Mouse (Mus musculus) stomach, embryonic 14.5 days (tissue): ENCODE results near the gene Gab2. TPM values are rescaled to one million over a fixed set of nuclear protein-coding genes. Genes with fewer than 3 reads are reported as not detected.
"Not testable (repeated sequence)": the region's sequence is repeated elsewhere in the genome, so short reads cannot be mapped to it uniquely, and the experiment has no call there.

Source experiments
- ATAC-seq: fragments of 200-750 bp; cut with Nextera tagmentation; 2 replicates; pipeline ENCODE4 v1.8.0; 2017; ENCODE audit warnings: low read depth, moderate TSS enrichment; ENCODE audit not compliant: insufficient number of reproducible peaks, insufficient read depth, low FRiP score
- H3K27ac ChIP-seq: fragments of 300-500 bp; sonication (generic); 2 replicates; pipeline ENCODE4 v1.5.1; 2014; ENCODE audit warnings: mild to moderate bottlenecking, low read length, moderate library complexity, mixed read lengths
- H3K27me3 ChIP-seq: fragments of 300-500 bp; sonication (generic); 2 replicates; pipeline ENCODE4 v1.6.1; 2014; ENCODE audit warnings: low read length, control low read depth, mixed read lengths; ENCODE audit not compliant: control insufficient read depth, insufficient read depth
- H3K36me3 ChIP-seq: fragments of 300-500 bp; sonication (generic); 2 replicates; pipeline ENCODE4 v1.6.1; 2014; ENCODE audit warnings: mild to moderate bottlenecking, control low read depth, low read length, moderate library complexity, mixed read lengths; ENCODE audit not compliant: control insufficient read depth, insufficient read depth
- H3K4me1 ChIP-seq: fragments of 300-500 bp; sonication (generic); 2 replicates; pipeline ENCODE4 v1.6.1; 2014; ENCODE audit warnings: low read length, control low read depth, mixed read lengths; ENCODE audit not compliant: control insufficient read depth, insufficient read depth
- H3K4me2 ChIP-seq: fragments of 300-500 bp; sonication (generic); replicated peaks from 2 replicates; pipeline ENCODE4 v1.6.1; 2014; ENCODE audit warnings: low read depth, low read length, control low read depth
- H3K4me3 ChIP-seq: fragments of 300-500 bp; sonication (generic); 2 replicates; pipeline ENCODE4 v1.5.1; 2014; ENCODE audit warnings: low read depth, low read length, control low read depth
- H3K9ac ChIP-seq: fragments of 300-500 bp; sonication (generic); replicated peaks from 2 replicates; pipeline ENCODE4 v1.6.1; 2014; ENCODE audit warnings: low read depth, mild to moderate bottlenecking, control low read depth, low read length, moderate library complexity, mixed read lengths
- H3K9me3 ChIP-seq: fragments of 300-500 bp; sonication (generic); 2 replicates; pipeline ENCODE4 v1.6.1; 2016; ENCODE audit warnings: low read depth, low read length, control low read depth; ENCODE audit not compliant: control insufficient read depth
- WGBS: fragments of 180-500 bp; shearing (Covaris S2); extraction: QIAGEN DNeasy Blood & Tissue Kit; methylation state at CpG from one replicate; pipeline ENCODE4 v1.1.7; 2014; 5-methylcytosine and 5-hydroxymethylcytosine counted together
- polyA plus RNA-seq: library from polyadenylated mRNA; unstranded; fragments of >200 nt; fragmentation: Nextera tagmentation; extraction: Ambion mirVana; gene quantifications from 2 replicates; pipeline ENCODE4 v1.2.1, GENCODE M21; 2014

Gab2 gene
- polyA plus RNA-seq, 1 experiment from 2014 or later, result 9.7 TPM

DNA sequence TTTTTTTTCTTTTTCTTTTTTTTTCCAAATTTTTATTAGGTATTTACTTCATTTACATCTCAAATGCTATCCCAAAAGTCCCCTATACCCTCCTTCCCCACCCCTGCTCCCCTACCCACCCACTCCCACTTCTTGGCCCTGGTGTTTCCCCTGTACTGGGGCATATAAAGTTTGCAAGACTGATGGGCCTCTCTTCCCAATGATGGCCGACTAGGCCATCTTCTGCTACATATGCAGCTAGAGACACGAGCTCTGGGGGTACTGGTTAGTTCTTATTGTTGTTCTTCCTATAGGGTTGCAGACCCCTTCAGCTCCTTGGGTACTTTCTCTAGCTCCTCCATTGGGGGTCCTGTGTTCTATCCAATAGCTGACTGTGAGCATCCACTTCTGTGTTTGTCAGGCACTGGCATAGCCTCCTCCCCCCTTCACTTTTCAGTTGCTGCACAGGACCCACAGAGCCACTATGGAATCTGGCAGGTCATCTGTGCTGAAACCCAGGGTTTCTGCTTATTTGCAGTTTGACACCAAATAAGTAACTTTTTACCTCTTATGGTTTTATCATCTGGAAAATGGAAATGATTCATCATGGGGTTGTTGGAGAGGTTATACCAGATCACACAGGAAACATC lies 164.7 kb downstream of the Gab2 start:
- H3K27me3 ChIP-seq, H3K9ac ChIP-seq, H3K4me1 ChIP-seq, H3K4me3 ChIP-seq, H3K36me3 ChIP-seq, H3K9me3 ChIP-seq, ATAC-seq, H3K4me2 ChIP-seq, H3K27ac ChIP-seq: not testable (repeated sequence)
- WGBS, result 74% methylated on average over 2 of the region's 2 CpGs

DNA sequence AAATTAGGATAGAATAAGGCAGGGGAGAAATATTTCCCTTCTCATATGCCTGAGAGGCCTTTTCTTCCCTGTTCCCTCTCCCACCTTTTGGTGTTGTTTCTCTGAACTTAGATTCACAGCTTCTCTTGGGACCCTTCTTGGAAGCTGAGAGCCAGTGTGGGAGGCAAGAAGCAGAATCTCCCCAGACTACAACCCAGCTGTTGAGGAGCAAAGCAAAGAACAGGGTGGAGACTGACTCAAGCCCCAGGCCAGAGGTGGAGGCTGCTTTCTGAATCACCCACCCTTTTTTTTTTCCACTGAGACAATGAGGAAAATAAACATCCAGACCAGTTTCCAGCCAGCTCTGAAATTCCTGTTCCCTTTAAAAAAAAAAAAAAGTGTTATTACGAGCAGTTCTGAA lies 166.3 kb downstream of the Gab2 start:
- Histone ChIP-seq H3K27ac (no peak overlapping the region), H3K4me3 (no peak overlapping the region)

DNA sequence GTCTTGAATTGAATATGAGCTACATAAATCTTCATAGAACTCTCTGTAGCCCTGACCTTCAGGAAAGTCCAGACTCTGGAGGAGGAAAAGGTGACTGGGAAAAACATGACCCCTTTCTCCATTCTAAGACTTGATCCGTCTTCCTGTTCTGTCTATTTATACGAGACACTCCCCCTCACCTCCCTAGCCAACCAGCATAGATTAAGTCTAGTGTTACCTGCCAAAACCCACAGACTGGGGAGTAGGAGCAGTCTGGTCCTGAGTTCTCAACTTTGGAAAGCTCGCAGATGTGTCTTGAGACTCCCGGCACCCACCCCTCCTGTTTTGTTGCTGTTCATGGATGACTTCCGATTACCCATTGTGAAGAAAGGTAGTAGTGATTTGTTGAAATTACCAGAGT lies 166.8 kb downstream of the Gab2 start:
- ATAC-seq, result no peak
- Histone ChIP-seq H3K27me3 (no peaks in the 10 kb centered on the region), H3K36me3 (no peaks in the 10 kb centered on the region), H3K9me3 (no peaks in the 10 kb centered on the region), H3K4me1 (peaks cover 5% of the 10 kb centered on the region; the same call in 1 of the 2 replicates), H3K4me3 (no peak overlapping the region), H3K4me2 (no peak overlapping the region), H3K9ac (no peak overlapping the region), H3K27ac (no peak overlapping the region)
- WGBS, result 57% methylated on average over 5 of the region's 5 CpGs

More for the DNA sequence above, 166.3 kb downstream of the Gab2 start:
- Histone ChIP-seq H3K4me2 (no peak overlapping the region), H3K27me3 (no peaks in the 10 kb centered on the region), H3K4me1 (peaks cover 5% of the 10 kb centered on the region; the same call in 1 of the 2 replicates), H3K9me3 (no peaks in the 10 kb centered on the region), H3K36me3 (no peaks in the 10 kb centered on the region), H3K9ac (no peak overlapping the region)
- 42% methylated on average over 1 of the region's 1 CpGs for WGBS
- no peak for ATAC-seq

DNA sequence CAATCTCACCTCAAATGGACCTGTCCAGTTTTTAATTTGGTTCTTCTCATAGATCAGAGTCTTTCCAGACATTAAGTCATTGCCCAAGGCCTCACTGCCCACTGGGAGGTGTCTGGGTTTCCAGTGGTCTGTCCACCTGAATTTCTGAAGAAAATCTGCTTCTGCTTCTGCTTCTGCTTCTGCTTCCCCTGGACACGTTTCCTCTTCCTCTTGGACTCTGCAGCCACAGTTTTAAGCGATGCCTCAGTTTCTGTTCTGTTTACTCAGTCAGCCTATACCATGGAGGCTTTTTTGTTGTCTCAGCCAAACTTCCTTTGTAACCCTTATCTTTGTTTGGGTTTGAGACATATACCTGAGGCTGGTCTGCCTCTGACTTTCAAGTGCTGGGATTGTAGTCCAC lies 170.3 kb downstream of the Gab2 start:
- no peaks in the 10 kb centered on the region for H3K27me3 ChIP-seq
- no peaks in the 10 kb centered on the region for H3K9me3 ChIP-seq
- H3K27ac ChIP-seq, result no peak overlapping the region
- H3K4me1 ChIP-seq, result peaks cover 5% of the 10 kb centered on the region; the same call in 1 of the 2 replicates
- no peak overlapping the region for H3K4me3 ChIP-seq
- H3K9ac ChIP-seq, result no peak overlapping the region
- no peak for ATAC-seq
- H3K36me3 ChIP-seq, result no peaks in the 10 kb centered on the region
- WGBS, result 54% methylated on average over 2 of the region's 2 CpGs
- no peak overlapping the region for H3K4me2 ChIP-seq

DNA sequence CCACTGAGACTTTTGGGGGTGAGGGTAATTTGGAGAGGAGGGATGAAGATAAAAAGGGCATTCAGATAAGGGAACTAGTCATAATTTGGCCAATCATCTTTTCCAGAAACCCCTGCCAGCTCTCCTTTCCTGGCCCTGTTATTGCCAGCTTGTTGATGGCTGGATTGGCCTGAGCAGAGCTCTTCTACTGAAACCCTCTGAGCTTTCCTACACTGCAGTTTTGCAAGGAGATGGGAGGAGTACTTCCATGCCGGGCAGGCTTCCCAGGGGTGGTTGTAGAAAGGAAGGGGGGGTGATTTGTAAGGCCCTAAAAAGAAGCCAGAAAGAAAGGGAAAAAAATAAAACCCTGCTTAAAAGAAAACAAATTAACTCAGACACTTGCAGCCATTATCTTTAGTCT lies 181.2 kb downstream of the Gab2 start:
- H3K36me3 ChIP-seq, result no peaks in the 10 kb centered on the region
- no peak overlapping the region for H3K4me3 ChIP-seq
- no peak for ATAC-seq
- no peak overlapping the region for H3K9ac ChIP-seq
- no peaks in the 10 kb centered on the region for H3K4me1 ChIP-seq
- 50% methylated on average over 1 of the region's 1 CpGs for WGBS
- no peaks in the 10 kb centered on the region for H3K9me3 ChIP-seq
- no peaks in the 10 kb centered on the region for H3K27me3 ChIP-seq
- H3K27ac ChIP-seq, result no peak overlapping the region
- no peak overlapping the region for H3K4me2 ChIP-seq

DNA sequence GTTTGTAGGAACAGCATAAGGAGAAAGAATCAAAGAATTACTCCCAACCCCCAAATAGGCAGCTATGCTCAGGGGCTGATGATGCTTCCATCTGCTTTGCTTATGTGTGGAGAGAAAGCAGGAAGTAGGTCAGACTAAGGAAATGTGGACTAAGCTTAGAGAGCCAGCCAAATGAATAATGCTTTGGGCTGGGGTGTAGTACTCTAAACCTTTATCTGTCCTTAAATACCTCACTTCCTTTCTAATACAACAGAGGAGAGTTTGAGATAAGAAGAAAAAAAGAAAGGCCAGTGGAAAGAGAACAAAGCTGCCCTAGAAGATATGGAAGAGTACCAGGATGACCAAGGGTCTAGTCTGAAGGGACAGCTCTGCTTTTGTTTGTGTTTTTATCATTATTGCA lies 189.0 kb downstream of the Gab2 start:
- H3K27ac ChIP-seq, result no peak overlapping the region
- no peak overlapping the region for H3K4me3 ChIP-seq
- no peak overlapping the region for H3K4me2 ChIP-seq
- H3K9ac ChIP-seq, result no peak overlapping the region
- H3K4me1 ChIP-seq, result no peaks in the 10 kb centered on the region
- no peaks in the 10 kb centered on the region for H3K9me3 ChIP-seq
- H3K27me3 ChIP-seq, result no peaks in the 10 kb centered on the region
- no peak for ATAC-seq
- H3K36me3 ChIP-seq, result peaks cover 3% of the 10 kb centered on the region; the same call in 1 of the 2 replicates

DNA sequence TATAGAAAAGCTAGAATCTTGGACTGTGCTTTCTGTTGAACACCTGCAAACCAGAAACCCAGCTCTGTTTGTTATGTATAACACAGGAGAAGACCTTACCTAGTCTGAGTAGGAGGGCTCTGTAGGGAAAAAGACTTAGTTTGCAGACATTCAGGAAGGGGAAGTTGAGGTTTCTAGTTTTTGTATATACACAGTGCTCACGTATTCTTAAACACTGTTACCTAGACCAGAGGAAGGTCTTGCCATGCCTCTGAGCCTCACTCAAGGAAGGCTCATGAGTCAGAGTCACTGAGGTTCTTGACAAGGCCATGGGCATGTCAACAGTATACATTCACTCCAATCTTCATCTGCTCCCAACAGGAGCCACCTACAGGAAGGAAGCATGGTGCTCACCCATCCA lies 189.7 kb downstream of the Gab2 start:
- H3K4me3 ChIP-seq, result no peak overlapping the region
- 87% methylated on average over 1 of the region's 1 CpGs for WGBS
- peaks cover 3% of the 10 kb centered on the region; the same call in 1 of the 2 replicates for H3K36me3 ChIP-seq
- no peaks in the 10 kb centered on the region for H3K27me3 ChIP-seq
- no peak overlapping the region for H3K27ac ChIP-seq
- H3K4me1 ChIP-seq, result no peaks in the 10 kb centered on the region
- H3K9me3 ChIP-seq, result no peaks in the 10 kb centered on the region
- ATAC-seq, result no peak
- no peak overlapping the region for H3K9ac ChIP-seq
- H3K4me2 ChIP-seq, result no peak overlapping the region

DNA sequence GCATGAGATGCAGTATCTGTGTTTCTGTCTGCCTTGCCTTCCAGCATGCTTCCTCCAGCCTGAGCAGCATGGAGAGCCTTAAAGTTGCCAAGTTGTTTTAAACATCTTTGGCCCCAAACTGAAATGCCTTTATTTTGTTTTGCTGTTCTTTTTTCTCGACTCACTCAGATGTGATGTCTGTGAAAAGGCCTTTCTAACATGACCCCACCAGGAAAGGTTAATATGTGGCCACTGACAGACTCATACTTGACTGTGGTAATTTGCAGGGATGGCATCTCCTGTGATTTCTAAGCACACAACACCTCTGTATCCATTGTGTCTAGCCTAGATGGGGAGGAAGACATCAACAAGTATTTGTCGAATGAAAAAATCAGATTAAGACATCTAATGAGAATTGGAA lies 215.6 kb downstream of the Gab2 start:
- ATAC-seq, result no peak
- no peak overlapping the region for H3K4me2 ChIP-seq

DNA sequence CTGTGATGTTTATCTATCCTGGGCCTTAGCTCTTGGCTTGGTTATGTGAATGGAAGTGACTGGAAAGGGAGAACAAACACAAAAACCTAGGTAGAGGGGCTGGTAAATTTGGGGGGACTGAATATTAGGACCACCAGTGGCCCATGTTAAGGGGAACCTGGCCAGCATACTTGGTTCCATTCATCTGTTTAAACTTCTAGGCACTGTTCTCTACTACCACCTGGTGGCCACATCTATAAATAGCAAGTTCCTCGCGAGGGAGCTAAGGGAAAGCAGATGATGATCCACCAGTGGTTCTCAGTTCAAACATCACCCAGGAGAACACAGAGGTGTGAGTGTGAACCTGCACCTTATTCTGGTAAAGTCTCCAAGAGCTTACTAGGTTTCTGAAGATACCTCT lies 216.1 kb downstream of the Gab2 start:
- WGBS, result 0% methylated on average over 2 of the region's 2 CpGs
- H3K4me2 ChIP-seq, result no peak overlapping the region
- no peaks in the 10 kb centered on the region for H3K27me3 ChIP-seq
- no peaks in the 10 kb centered on the region for H3K9me3 ChIP-seq
- H3K9ac ChIP-seq, result no peak overlapping the region
- no peak for ATAC-seq
- no peaks in the 10 kb centered on the region for H3K4me1 ChIP-seq
- H3K27ac ChIP-seq, result no peak overlapping the region
- H3K36me3 ChIP-seq, result peaks cover 14% of the 10 kb centered on the region
- H3K4me3 ChIP-seq, result no peak overlapping the region

More for the DNA sequence above, 215.6 kb downstream of the Gab2 start:
- no peaks in the 10 kb centered on the region for H3K27me3 ChIP-seq
- no peak overlapping the region for H3K9ac ChIP-seq
- no peaks in the 10 kb centered on the region for H3K9me3 ChIP-seq
- no peak overlapping the region for H3K4me3 ChIP-seq
- WGBS, result 62% methylated on average over 2 of the region's 2 CpGs
- no peaks in the 10 kb centered on the region for H3K4me1 ChIP-seq
- H3K27ac ChIP-seq, result no peak overlapping the region
- peaks cover 11% of the 10 kb centered on the region for H3K36me3 ChIP-seq
